Mouse (Mus musculus) spleen, adult 2 months (tissue): Measurements from ENCODE around the gene 1700092M07Rik.

Experiments
- CTCF ChIP-seq: fragments of 200-500 bp; IDR thresholded peaks from 2 replicates; pipeline ENCODE4 v1.5.1; 2011; ENCODE audit warnings: mild to moderate bottlenecking, inconsistent platforms; ENCODE audit not compliant: insufficient read depth, insufficient read length, insufficient replicate concordance; ENCODE audit errors: extremely low read depth
- POLR2A ChIP-seq: fragments of 200-500 bp; IDR thresholded peaks from 2 replicates; pipeline ENCODE4 v1.6.1; 2011; ENCODE audit warnings: low read depth, low read length, inconsistent platforms

- no peak for TF ChIP-seq CTCF
- TF ChIP-seq POLR2A = no peak
Observed at GRCm38 (mm10) chr19:8747368-8747767, 6.8 kb downstream of the 1700092M07Rik start.
